In the genomic region with DNA sequence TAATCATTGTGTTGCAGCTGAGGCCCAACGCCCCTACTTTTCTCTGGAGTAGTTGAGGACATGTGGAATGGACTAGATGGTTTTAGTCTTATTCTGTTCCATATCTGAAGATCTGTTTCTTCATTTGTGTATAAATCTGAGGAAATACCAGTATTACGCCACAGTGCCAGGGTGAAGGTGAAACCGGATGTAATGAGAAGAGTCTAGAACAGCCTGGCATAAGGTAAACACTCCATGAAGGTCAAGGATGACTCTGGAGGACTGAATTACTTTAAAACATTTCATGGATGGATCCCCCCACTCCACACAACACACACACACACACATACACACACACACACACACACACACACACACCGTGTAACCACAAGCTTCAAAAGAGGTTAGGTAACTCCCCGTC, we compare ENCODE assay signal across 22 mouse cellular contexts. TPM values are rescaled to one million over a fixed set of nuclear protein-coding genes. Genes with fewer than 3 reads are reported as not detected.
A peak's percentile ranks its signal among the peaks of the same experiment; 100 is the strongest.
DNase-seq lines count a peak whose midpoint lies in the region; ATAC-seq and TF ChIP-seq lines count a peak whose summit lies in the region.
"Had no signal": no experiment of that assay in that cellular context is flagged by ENCODE, and none has a peak within 500 bp of the region (broad histone marks: within the 10 kb centered on the region; RNA-seq: fewer than 3 reads in every experiment).

No protein-coding gene starts in this region.

- H3K9ac ChIP-seq in heart, embryonic 11.5 days (ENCODE audit: low read depth, low read length): no peak overlapping the region
- H3K9ac ChIP-seq in midbrain, embryonic 11.5 days (ENCODE audit: low read length): no peak overlapping the region
- H3K9ac ChIP-seq in midbrain, embryonic 14.5 days (replicated peaks; ENCODE audit: low read length): no peak overlapping the region
- H3K9ac ChIP-seq in neural tube, embryonic 15.5 days (replicated peaks): no peak overlapping the region
- H3K9ac ChIP-seq: embryonic facial prominence, embryonic 15.5 days; intestine, embryonic 15.5 days; liver, embryonic 12.5 days; lung, embryonic 15.5 days had no signal

- H3K27ac ChIP-seq in heart, embryonic 10.5 days: 0 out of 2 replicates have a peak overlapping the region, but pooled peaks have one; percentile 91
- H3K27ac ChIP-seq in heart, embryonic 11.5 days (ENCODE audit: low read depth, low read length): no peak overlapping the region
- H3K27ac ChIP-seq in midbrain, embryonic 11.5 days (ENCODE audit: low read depth, low read length): no peak overlapping the region
- no peak overlapping the region for H3K27ac ChIP-seq in midbrain, embryonic 14.5 days (replicated peaks; ENCODE audit: low read depth, low read length)
- H3K27ac ChIP-seq in neural tube, embryonic 15.5 days (replicated peaks): no peak overlapping the region
- no peak overlapping the region for H3K27ac ChIP-seq in cerebellum, adult 2 months (ENCODE audit: insufficient read depth, low read length)
- H3K27ac ChIP-seq: intestine, embryonic 15.5 days; liver, embryonic 12.5 days; lung, embryonic 15.5 days had no signal

- WGBS in heart, embryonic 10.5 days: 86% methylated on average over 5 of the region's 5 CpGs
- WGBS in heart, embryonic 11.5 days (ENCODE audit: insufficient replicate concordance): 86% methylated on average over 5 of the region's 5 CpGs
- WGBS in midbrain, embryonic 11.5 days: 83% methylated on average over 5 of the region's 5 CpGs
- WGBS in midbrain, embryonic 14.5 days: 85% methylated on average over 5 of the region's 5 CpGs
- 57% methylated on average over 5 of the region's 5 CpGs for WGBS in neural tube, embryonic 15.5 days
- WGBS in cerebellum, adult 2 months: 90% methylated on average over 5 of the region's 5 CpGs

- no peak for DNase-seq in heart, embryonic 10.5 days (ENCODE audit: low spot score)
- peak; percentile 82 for DNase-seq in midbrain, embryonic 11.5 days (ENCODE audit: low spot score, missing footprints)
- no peak for DNase-seq in midbrain, embryonic 14.5 days
- DNase-seq in cerebellum, adult 2 months: no peak
- DNase-seq: B cell, adult 2 months; cerebellum, postnatal 25 days; embryo, embryonic 11 days; gastrocnemius, postnatal 25 days; heart, postnatal 10 days; kidney, postnatal 36 days; layer of hippocampus, adult 9-11 months; right cerebral cortex, adult 18-20 months had no signal

- H3K9me3 ChIP-seq in heart, embryonic 10.5 days: no peaks in the 10 kb centered on the region
- no peaks in the 10 kb centered on the region for H3K9me3 ChIP-seq in heart, embryonic 11.5 days (replicated peaks; ENCODE audit: control insufficient read depth, low read length)
- H3K9me3 ChIP-seq in midbrain, embryonic 11.5 days (ENCODE audit: control insufficient read depth, low read length): no peaks in the 10 kb centered on the region
- no peaks in the 10 kb centered on the region for H3K9me3 ChIP-seq in midbrain, embryonic 14.5 days (ENCODE audit: control insufficient read depth, low read length)
- no peaks in the 10 kb centered on the region for H3K9me3 ChIP-seq in neural tube, embryonic 15.5 days (replicated peaks)
- H3K9me3 ChIP-seq: embryonic facial prominence, embryonic 15.5 days; hindbrain, embryonic 12.5 days; intestine, embryonic 15.5 days; limb, embryonic 12.5 days; liver, embryonic 12.5 days; lung, embryonic 15.5 days had no signal

- no peak overlapping the region for H3K4me2 ChIP-seq in heart, embryonic 11.5 days
- no peak overlapping the region for H3K4me2 ChIP-seq in midbrain, embryonic 11.5 days
- H3K4me2 ChIP-seq in midbrain, embryonic 14.5 days (ENCODE audit: low read length): no peak overlapping the region
- 0 out of 2 replicates have a peak overlapping the region, but pooled peaks have one; percentile 67 for H3K4me2 ChIP-seq in neural tube, embryonic 15.5 days

- TF ChIP-seq POLR2A in cerebellum, adult 2 months (IDR thresholded peaks at IDR 0.05; ENCODE audit: borderline replicate concordance, insufficient read depth, low read length): no peak

- H3K36me3 ChIP-seq in heart, embryonic 10.5 days: no peaks in the 10 kb centered on the region
- no peaks in the 10 kb centered on the region for H3K36me3 ChIP-seq in heart, embryonic 11.5 days (ENCODE audit: control insufficient read depth, insufficient read depth, low read length)
- no peaks in the 10 kb centered on the region for H3K36me3 ChIP-seq in midbrain, embryonic 11.5 days (ENCODE audit: control insufficient read depth, insufficient read depth, low read length)
- no peaks in the 10 kb centered on the region for H3K36me3 ChIP-seq in midbrain, embryonic 14.5 days (ENCODE audit: control insufficient read depth, insufficient read depth, low read length)
- H3K36me3 ChIP-seq in neural tube, embryonic 15.5 days: no peaks in the 10 kb centered on the region
- H3K36me3 ChIP-seq: embryonic facial prominence, embryonic 15.5 days; hindbrain, embryonic 12.5 days; intestine, embryonic 15.5 days; limb, embryonic 12.5 days; liver, embryonic 12.5 days; lung, embryonic 15.5 days had no signal

- no peak for TF ChIP-seq CTCF in cerebellum, adult 2 months (IDR thresholded peaks at IDR 0.05; ENCODE audit: borderline replicate concordance, insufficient read depth, low read depth, low read length)

- no peaks in the 10 kb centered on the region for H3K27me3 ChIP-seq in heart, embryonic 10.5 days (ENCODE audit: insufficient read depth, poor library complexity, severe bottlenecking)
- H3K27me3 ChIP-seq in heart, embryonic 11.5 days (ENCODE audit: control insufficient read depth, insufficient read depth, low read length): no peaks in the 10 kb centered on the region
- H3K27me3 ChIP-seq in midbrain, embryonic 11.5 days (ENCODE audit: control insufficient read depth, insufficient read depth, low read length): no peaks in the 10 kb centered on the region
- H3K27me3 ChIP-seq in midbrain, embryonic 14.5 days (ENCODE audit: control insufficient read depth, insufficient read depth, low read length): no peaks in the 10 kb centered on the region
- H3K27me3 ChIP-seq in neural tube, embryonic 15.5 days (replicated peaks): no peaks in the 10 kb centered on the region
- H3K27me3 ChIP-seq in cerebellum, adult 2 months (ENCODE audit: control insufficient read depth, insufficient read depth, low read length): no peaks in the 10 kb centered on the region
- H3K27me3 ChIP-seq: embryonic facial prominence, embryonic 15.5 days; hindbrain, embryonic 12.5 days; intestine, embryonic 15.5 days; limb, embryonic 12.5 days; liver, embryonic 12.5 days; lung, embryonic 15.5 days had no signal

- ATAC-seq in heart, embryonic 11.5 days (replicated peaks; ENCODE audit: insufficient number of reproducible peaks, low FRiP score, low TSS enrichment): no peak
- ATAC-seq in midbrain, embryonic 11.5 days (ENCODE audit: low FRiP score): 0 out of 2 replicates have a peak, but pooled peaks have one; percentile 11
- ATAC-seq in midbrain, embryonic 14.5 days (ENCODE audit: low FRiP score, low TSS enrichment): no peak
- ATAC-seq in granulocyte monocyte progenitor cell, adult 5-6 weeks (replicated peaks; ENCODE audit: poor library complexity, severe bottlenecking): peak; percentile 25; the same call in 1 of the 2 replicates
- no peak for ATAC-seq in neural tube, embryonic 15.5 days (ENCODE audit: low FRiP score)

- H3K4me1 ChIP-seq in heart, embryonic 10.5 days: peaks cover 13% of the 10 kb centered on the region; the same call in 1 of the 2 replicates
- peaks cover 8% of the 10 kb centered on the region; the same call in 1 of the 2 replicates for H3K4me1 ChIP-seq in heart, embryonic 11.5 days (ENCODE audit: control insufficient read depth, insufficient read depth, low read length)
- peaks cover 19% of the 10 kb centered on the region for H3K4me1 ChIP-seq in midbrain, embryonic 11.5 days (ENCODE audit: control insufficient read depth, insufficient read depth, low read length)
- peaks cover 10% of the 10 kb centered on the region; the same call in 1 of the 2 replicates for H3K4me1 ChIP-seq in midbrain, embryonic 14.5 days (ENCODE audit: control insufficient read depth, insufficient read depth, low read length)
- H3K4me1 ChIP-seq in neural tube, embryonic 15.5 days: peaks cover 10% of the 10 kb centered on the region
- H3K4me1 ChIP-seq in cerebellum, adult 2 months (ENCODE audit: control insufficient read depth, insufficient read depth, low read length): no peaks in the 10 kb centered on the region
- H3K4me1 ChIP-seq: liver, embryonic 12.5 days had no signal

- no peak overlapping the region for H3K4me3 ChIP-seq in heart, embryonic 10.5 days
- H3K4me3 ChIP-seq in heart, embryonic 11.5 days (ENCODE audit: low read depth, low read length): no peak overlapping the region
- no peak overlapping the region for H3K4me3 ChIP-seq in midbrain, embryonic 11.5 days (ENCODE audit: low read depth, low read length)
- H3K4me3 ChIP-seq in midbrain, embryonic 14.5 days (replicated peaks; ENCODE audit: low read depth, low read length): no peak overlapping the region
- no peak overlapping the region for H3K4me3 ChIP-seq in neural tube, embryonic 15.5 days (replicated peaks)
- no peak overlapping the region for H3K4me3 ChIP-seq in cerebellum, adult 2 months (replicated peaks; ENCODE audit: insufficient read depth, low read depth, low read length)
- H3K4me3 ChIP-seq: liver, embryonic 12.5 days had no signal

RNA-seq across cellular contexts. Expression of a gene that starts 45.3 kb away (rescaled TPM):
- 9.7 and 31.2 TPM in 2 replicates for polyA plus RNA-seq in heart, embryonic 10.5 days (2016; fragmentation: Nextera tagmentation; extraction: Ambion mirVana)
- polyA plus RNA-seq in heart, embryonic 11.5 days (2014; fragmentation: Nextera tagmentation; extraction: Ambion mirVana): 5.3 and 6.1 TPM in 2 replicates
- polyA plus RNA-seq in midbrain, embryonic 11.5 days (2014; fragmentation: Nextera tagmentation; extraction: Ambion mirVana): 46.9 and 54.6 TPM in 2 replicates
- 8.1 and 9.2 TPM in 2 replicates for polyA plus RNA-seq in midbrain, embryonic 14.5 days (2014; fragmentation: Nextera tagmentation; extraction: Ambion mirVana)
- total RNA-seq in granulocyte monocyte progenitor cell, adult 5-6 weeks (2014; fragmentation: Nextera tagmentation): not detected in 2 replicates
- total RNA-seq in granulocyte monocyte progenitor cell, adult 5-6 weeks (2017): not detected in 2 replicates
- polyA plus RNA-seq in neural tube, embryonic 15.5 days (2015; fragmentation: Nextera tagmentation; extraction: Ambion mirVana): 18.3 and 18.7 TPM in 2 replicates
- 8.4 and 9.6 TPM in 2 replicates for polyA plus RNA-seq in cerebellum, adult 2 months (2012; rRNA removed)
- polyA plus RNA-seq: small intestine, adult 2 months had no signal

Comparison
In these comparisons a context has a peak if more than half of its experiments do, and no peak if none do; other contexts are left out.
1. ATAC-seq: peak in midbrain, embryonic 11.5 days (single experiment) and granulocyte monocyte progenitor cell, adult 5-6 weeks (single experiment); none in heart, embryonic 11.5 days (single experiment), midbrain, embryonic 14.5 days (single experiment) and neural tube, embryonic 15.5 days (single experiment).